Mouse (Mus musculus): ENCODE measurements around the gene Gimap3.

GRCm38 (mm10) chr6:48803406-48804051, 32.9 kb upstream of the Gimap3 start:
- TF ChIP-seq CTCF (IDR thresholded peaks at IDR 0.05; ENCODE audit: low read depth, low read length) = no peak
- no peak for TF ChIP-seq POLR2A (IDR thresholded peaks at IDR 0.05; ENCODE audit: extremely low read depth, insufficient read depth, low read length)
